Mouse (Mus musculus): Measurements from ENCODE around the gene Qrfpr. TPM values are rescaled to one million over a fixed set of nuclear protein-coding genes. Genes with fewer than 3 reads are reported as not detected.

The Qrfpr gene
- polyA plus RNA-seq, 1 experiment from 2014 or later = 0.59 TPM

- H3K4me3 ChIP-seq = peak overlapping the region; percentile 97
- no peaks in the 10 kb centered on the region for H3K27me3 ChIP-seq
- 8% methylated on average over 1 of the region's 1 CpGs for WGBS
- no peak overlapping the region; the same call in 1 of the 2 replicates for H3K9ac ChIP-seq
- H3K36me3 ChIP-seq = no peaks in the 10 kb centered on the region
- no peak for ATAC-seq (ENCODE audit: insufficient number of reproducible peaks, insufficient read depth, low FRiP score, low TSS enrichment, low read depth)
- H3K4me1 ChIP-seq = peaks cover 26% of the 10 kb centered on the region
- H3K9me3 ChIP-seq = no peaks in the 10 kb centered on the region
- H3K4me2 ChIP-seq = peak overlapping the region; percentile 66
- no peak overlapping the region for H3K27ac ChIP-seq
These were observed 71.6 kb downstream of the Qrfpr start for GRCm38 (mm10) chr3:36150537-36150933.

GRCm38 (mm10) chr3:36138996-36139395 lies 83.1 kb downstream of the Qrfpr start:
- no peak overlapping the region for H3K4me2 ChIP-seq
- ATAC-seq (ENCODE audit: insufficient number of reproducible peaks, insufficient read depth, low FRiP score, low TSS enrichment, low read depth) = no peak
- no peaks in the 10 kb centered on the region for H3K27me3 ChIP-seq
- H3K4me3 ChIP-seq = no peak overlapping the region
- no peaks in the 10 kb centered on the region for H3K36me3 ChIP-seq
- H3K9me3 ChIP-seq = no peaks in the 10 kb centered on the region
- no peak overlapping the region for H3K9ac ChIP-seq
- no peaks in the 10 kb centered on the region for H3K4me1 ChIP-seq
- no peak overlapping the region for H3K27ac ChIP-seq

- H3K9ac ChIP-seq = no peak overlapping the region
- H3K4me2 ChIP-seq = no peak overlapping the region
- no peaks in the 10 kb centered on the region for H3K4me1 ChIP-seq
- H3K36me3 ChIP-seq = no peaks in the 10 kb centered on the region
- no peak overlapping the region for H3K4me3 ChIP-seq
- H3K27ac ChIP-seq = no peak overlapping the region
- WGBS = 78% methylated on average over 1 of the region's 1 CpGs
- H3K27me3 ChIP-seq = no peaks in the 10 kb centered on the region
- H3K9me3 ChIP-seq = no peaks in the 10 kb centered on the region
- no peak for ATAC-seq (ENCODE audit: insufficient number of reproducible peaks, insufficient read depth, low FRiP score, low TSS enrichment, low read depth)
These were observed 83.9 kb downstream of the Qrfpr start for GRCm38 (mm10) chr3:36138171-36138660.

- no peak overlapping the region for H3K4me3 ChIP-seq
- H3K4me1 ChIP-seq = no peaks in the 10 kb centered on the region
- H3K9ac ChIP-seq = no peak overlapping the region
- H3K36me3 ChIP-seq = no peaks in the 10 kb centered on the region
- no peaks in the 10 kb centered on the region for H3K9me3 ChIP-seq
- no peaks in the 10 kb centered on the region for H3K27me3 ChIP-seq
- WGBS = 43% methylated on average over 2 of the region's 2 CpGs
- H3K27ac ChIP-seq = no peak overlapping the region
- ATAC-seq (ENCODE audit: insufficient number of reproducible peaks, insufficient read depth, low FRiP score, low TSS enrichment, low read depth) = no peak
- H3K4me2 ChIP-seq = no peak overlapping the region
These were observed 84.6 kb downstream of the Qrfpr start for GRCm38 (mm10) chr3:36137560-36137959.

- Histone ChIP-seq H3K4me2 (no peak overlapping the region), H3K27me3 (no peaks in the 10 kb centered on the region), H3K9me3 (no peaks in the 10 kb centered on the region), H3K9ac (no peak overlapping the region), H3K4me3 (no peak overlapping the region), H3K4me1 (no peaks in the 10 kb centered on the region), H3K27ac (no peak overlapping the region), H3K36me3 (no peaks in the 10 kb centered on the region)
- no peak for ATAC-seq (ENCODE audit: insufficient number of reproducible peaks, insufficient read depth, low FRiP score, low TSS enrichment, low read depth)
These were observed 86.0 kb downstream of the Qrfpr start for GRCm38 (mm10) chr3:36136152-36136551.

Other genes starting within 250 kb of the Qrfpr start
- gene Mccc1, start 221.6 kb downstream of the Qrfpr start, polyA plus RNA-seq (2015; fragmentation: Nextera tagmentation; extraction: Ambion mirVana) = 39.4 and 47.9 TPM in 2 replicates
- gene Ccdc144b, start 168.8 kb downstream of the Qrfpr start, polyA plus RNA-seq (2015; fragmentation: Nextera tagmentation; extraction: Ambion mirVana) = not detected in 2 replicates
- gene Acad9, start 156.3 kb downstream of the Qrfpr start, polyA plus RNA-seq (2015; fragmentation: Nextera tagmentation; extraction: Ambion mirVana) = 74.2 and 105 TPM in 2 replicates
- gene D3Ertd254e, start 71.3 kb downstream of the Qrfpr start, polyA plus RNA-seq (2015; fragmentation: Nextera tagmentation; extraction: Ambion mirVana) = 9.6 and 11.2 TPM in 2 replicates